Mouse (Mus musculus): ENCODE measurements at regions not wholly inside any gene's neighbourhood (a gene's known extent, or its start where the extent isn't known, plus 50 kb on each side); places are given as distances from the start of the nearest gene placed in this dataset.
A peak's percentile ranks its signal among the peaks of the same experiment; 100 is the strongest.
"Not testable (repeated sequence)": the region's sequence is repeated elsewhere in the genome, so short reads cannot be mapped to it uniquely, and the experiment has no call there.

- no peaks in the 10 kb centered on the region for H3K36me3 ChIP-seq
- no peak overlapping the region for H3K4me2 ChIP-seq
- no peak overlapping the region for H3K27ac ChIP-seq
- H3K27me3 ChIP-seq, result no peaks in the 10 kb centered on the region
- no peak for ATAC-seq (replicated peaks; ENCODE audit: insufficient number of reproducible peaks, insufficient read depth, low FRiP score, low read depth)
- H3K9ac ChIP-seq, result no peak overlapping the region
- no peaks in the 10 kb centered on the region for H3K9me3 ChIP-seq (replicated peaks)
- no peak overlapping the region for H3K4me3 ChIP-seq
- no peaks in the 10 kb centered on the region for H3K4me1 ChIP-seq (replicated peaks)
- WGBS, result 43% methylated on average over 3 of the region's 3 CpGs
Observed at GRCm38 (mm10) chr1:193505381-193505780, 135.3 kb upstream of the Camk1g start.

DNA sequence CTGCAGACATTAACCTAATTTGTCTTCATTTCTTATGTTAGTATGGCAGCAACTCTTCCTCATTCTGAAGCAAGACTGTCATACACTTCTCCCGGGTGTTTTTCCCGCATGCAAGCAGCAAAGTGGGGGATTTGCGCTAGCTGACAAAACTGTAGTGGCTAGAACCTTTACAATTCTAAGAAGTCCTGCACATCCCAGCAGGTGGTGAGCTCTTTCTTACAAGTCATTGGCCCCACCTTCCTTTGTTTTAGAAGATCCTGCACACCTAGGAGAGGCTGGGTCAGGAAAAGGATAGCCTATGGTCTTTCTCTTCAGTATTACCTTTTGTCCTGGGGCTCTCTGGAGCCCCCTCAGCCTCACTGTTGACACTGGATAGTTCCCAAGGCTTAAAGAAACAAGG, 134.5 kb upstream of the Camk1g start:
- no peak overlapping the region for H3K9ac ChIP-seq
- no peaks in the 10 kb centered on the region for H3K27me3 ChIP-seq
- no peaks in the 10 kb centered on the region for H3K9me3 ChIP-seq (replicated peaks)
- no peaks in the 10 kb centered on the region for H3K36me3 ChIP-seq
- no peak overlapping the region for H3K4me2 ChIP-seq
- no peak for ATAC-seq (replicated peaks; ENCODE audit: insufficient number of reproducible peaks, insufficient read depth, low FRiP score, low read depth)
- 65% methylated on average over 3 of the region's 3 CpGs for WGBS
- H3K27ac ChIP-seq, result no peak overlapping the region
- no peak overlapping the region for H3K4me3 ChIP-seq
- H3K4me1 ChIP-seq (replicated peaks), result no peaks in the 10 kb centered on the region

DNA sequence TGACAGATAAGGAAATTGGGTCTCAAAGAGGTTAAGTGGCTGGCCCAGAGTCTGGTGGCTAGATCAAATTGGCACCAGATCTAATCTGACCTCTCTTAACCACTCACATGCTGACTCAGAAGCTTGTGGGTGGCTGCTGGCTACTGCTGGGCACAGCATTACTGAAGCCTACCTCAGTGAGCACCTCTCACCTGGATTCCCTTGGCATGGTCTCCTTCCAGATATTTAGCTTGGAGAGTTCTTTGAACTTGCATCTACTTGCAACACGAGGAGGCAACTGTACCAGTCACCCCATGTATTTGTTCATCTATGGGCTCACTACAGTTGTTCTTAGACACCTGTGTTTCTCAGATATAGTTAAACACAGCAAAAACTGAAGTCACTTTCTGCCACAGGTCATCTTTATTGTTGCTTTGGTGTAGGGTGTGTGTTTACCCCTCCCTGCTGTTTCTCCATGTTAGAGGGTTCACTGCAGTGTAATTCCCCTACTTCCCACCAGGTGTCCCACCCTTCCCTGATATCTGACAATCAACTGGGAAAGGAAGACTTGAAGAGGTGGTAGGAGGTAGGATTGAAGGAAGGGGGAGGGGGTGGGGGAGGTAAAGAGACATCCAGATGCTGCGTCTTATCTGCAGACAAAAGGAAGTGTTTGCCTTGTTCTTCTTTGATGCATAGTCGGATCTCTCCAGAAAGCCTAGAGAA, 133.7 kb upstream of the Camk1g start:
- WGBS, result 34% methylated on average over 3 of the region's 3 CpGs
- H3K4me1 ChIP-seq (replicated peaks), result no peaks in the 10 kb centered on the region

DNA sequence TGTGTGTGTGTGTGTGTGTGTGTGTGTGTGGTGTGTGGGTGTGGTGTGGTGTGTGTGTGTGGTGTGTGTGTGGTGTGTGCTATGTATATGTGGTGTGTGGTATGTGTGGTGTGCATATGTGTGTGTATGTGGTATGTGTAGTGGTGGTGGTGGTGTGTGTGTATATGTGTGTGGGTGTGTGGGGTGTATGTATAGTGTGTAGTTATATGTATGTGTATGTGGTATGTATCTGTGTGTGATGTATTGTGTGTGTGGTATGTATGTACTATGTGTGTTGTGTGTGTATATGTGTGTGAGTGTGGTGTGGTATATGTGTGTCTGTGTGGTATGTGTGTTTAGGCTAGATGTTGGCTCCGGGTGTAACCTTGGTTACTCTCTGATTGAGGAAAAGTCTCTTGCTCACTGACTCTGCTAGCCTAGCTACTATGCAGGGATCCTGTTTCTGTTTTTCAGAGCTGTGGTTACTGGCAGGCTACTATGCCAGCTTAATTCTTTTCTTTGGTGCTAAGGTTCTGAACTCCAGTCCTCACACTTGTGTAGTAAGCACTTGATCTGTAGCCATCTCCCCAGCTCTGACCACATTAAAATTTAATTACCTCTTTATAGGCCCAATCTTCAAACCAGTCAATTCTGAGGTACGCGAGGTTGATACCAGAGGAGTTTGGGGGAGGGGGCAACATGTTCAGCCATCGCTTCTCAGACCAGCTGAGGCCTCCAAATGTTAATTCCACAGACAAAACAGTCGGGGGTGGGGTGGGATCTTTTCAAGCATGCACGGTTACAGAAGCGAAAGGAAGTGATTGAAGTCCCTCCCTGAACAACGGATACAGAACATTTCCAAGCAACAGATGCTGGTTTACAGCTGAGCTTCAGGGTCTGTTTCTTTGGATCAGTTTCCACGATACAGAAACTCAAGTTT, 126.4 kb upstream of the Camk1g start:
- no peaks in the 10 kb centered on the region for H3K27me3 ChIP-seq
- H3K4me1 ChIP-seq (replicated peaks), result no peaks in the 10 kb centered on the region
- no peaks in the 10 kb centered on the region for H3K9me3 ChIP-seq (replicated peaks)
- WGBS, result 67% methylated on average over 9 of the region's 9 CpGs
- no peak overlapping the region for H3K27ac ChIP-seq
- H3K4me2 ChIP-seq, result no peak overlapping the region
- H3K4me3 ChIP-seq, result no peak overlapping the region
- no peaks in the 10 kb centered on the region for H3K36me3 ChIP-seq
- ATAC-seq (replicated peaks; ENCODE audit: insufficient number of reproducible peaks, insufficient read depth, low FRiP score, low read depth), result no peak
- H3K9ac ChIP-seq, result no peak overlapping the region

More for the DNA sequence above, 133.7 kb upstream of the Camk1g start:
- Histone ChIP-seq H3K27ac (no peak overlapping the region), H3K36me3 (no peaks in the 10 kb centered on the region), H3K9me3 (replicated peaks) (no peaks in the 10 kb centered on the region), H3K4me3 (no peak overlapping the region), H3K27me3 (no peaks in the 10 kb centered on the region), H3K9ac (no peak overlapping the region), H3K4me2 (no peak overlapping the region)
- ATAC-seq (replicated peaks; ENCODE audit: insufficient number of reproducible peaks, insufficient read depth, low FRiP score, low read depth), result no peak

DNA sequence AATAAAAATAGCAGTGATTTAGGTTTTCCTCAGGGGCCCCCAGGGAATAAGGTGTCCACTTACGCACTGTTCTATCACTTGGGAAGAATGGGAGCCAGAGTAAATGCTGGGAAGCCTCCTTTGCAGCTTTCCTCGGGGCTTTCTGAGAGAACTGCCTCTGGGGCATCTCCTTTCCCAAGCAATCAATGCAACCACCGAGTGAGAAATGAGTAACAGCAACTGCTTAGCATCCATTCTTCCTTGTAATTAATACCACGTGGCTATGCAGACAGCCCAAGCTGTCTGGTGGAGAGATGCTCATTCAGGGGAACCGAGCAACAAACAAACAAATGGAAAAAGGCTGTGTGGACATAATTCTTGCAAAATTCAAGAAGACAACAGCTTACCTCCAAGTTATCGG, 117.9 kb upstream of the Camk1g start:
- Histone ChIP-seq H3K4me2 (no peak overlapping the region), H3K27me3 (no peaks in the 10 kb centered on the region), H3K36me3 (no peaks in the 10 kb centered on the region), H3K9ac (no peak overlapping the region), H3K4me3 (no peak overlapping the region), H3K27ac (no peak overlapping the region), H3K9me3 (replicated peaks) (no peaks in the 10 kb centered on the region), H3K4me1 (replicated peaks) (no peaks in the 10 kb centered on the region)
- 60% methylated on average over 6 of the region's 6 CpGs for WGBS
- no peak for ATAC-seq (replicated peaks; ENCODE audit: insufficient number of reproducible peaks, insufficient read depth, low FRiP score, low read depth)

DNA sequence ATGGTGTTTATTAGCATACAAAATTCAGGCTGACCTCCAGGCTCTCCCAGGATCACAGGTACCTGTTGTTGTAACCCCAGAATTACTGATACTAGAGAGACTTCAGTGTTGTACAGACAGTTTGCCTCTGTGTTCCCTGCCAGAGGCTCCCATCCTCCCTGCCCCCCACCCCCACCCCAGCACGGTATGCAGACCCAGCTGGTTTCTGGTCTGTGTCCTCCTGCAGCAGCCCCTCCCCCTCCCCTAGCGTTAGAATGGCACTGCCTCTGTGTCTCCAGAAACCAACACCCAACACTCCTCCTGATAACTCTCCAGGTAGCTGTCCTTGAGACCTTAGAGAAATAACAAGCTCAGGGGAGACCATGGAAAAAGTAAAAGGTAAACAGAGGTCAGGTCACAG, 116.6 kb upstream of the Camk1g start:
- not testable (repeated sequence) for H3K27me3 ChIP-seq; H3K4me3 ChIP-seq; H3K4me1 ChIP-seq (replicated peaks); H3K27ac ChIP-seq; ATAC-seq (replicated peaks; ENCODE audit: insufficient number of reproducible peaks, insufficient read depth, low FRiP score, low read depth); H3K4me2 ChIP-seq; H3K9me3 ChIP-seq (replicated peaks); H3K36me3 ChIP-seq; H3K9ac ChIP-seq
- WGBS, result 4% methylated on average over 2 of the region's 2 CpGs

GRCm38 (mm10) chr1:193484977-193485376, 114.9 kb upstream of the Camk1g start:
- H3K27ac ChIP-seq, result no peak overlapping the region
- H3K9ac ChIP-seq, result no peak overlapping the region
- H3K36me3 ChIP-seq, result no peaks in the 10 kb centered on the region
- no peaks in the 10 kb centered on the region for H3K9me3 ChIP-seq (replicated peaks)
- ATAC-seq (replicated peaks; ENCODE audit: insufficient number of reproducible peaks, insufficient read depth, low FRiP score, low read depth), result no peak
- WGBS, result 86% methylated on average over 11 of the region's 11 CpGs
- no peaks in the 10 kb centered on the region for H3K27me3 ChIP-seq
- no peak overlapping the region for H3K4me3 ChIP-seq
- H3K4me1 ChIP-seq (replicated peaks), result no peaks in the 10 kb centered on the region
- H3K4me2 ChIP-seq, result no peak overlapping the region

- no peak overlapping the region for H3K9ac ChIP-seq
- 71% methylated on average over 1 of the region's 1 CpGs for WGBS
- H3K4me2 ChIP-seq, result no peak overlapping the region
- no peak for ATAC-seq (replicated peaks; ENCODE audit: insufficient number of reproducible peaks, insufficient read depth, low FRiP score, low read depth)
- no peaks in the 10 kb centered on the region for H3K36me3 ChIP-seq
- no peaks in the 10 kb centered on the region for H3K27me3 ChIP-seq
- H3K27ac ChIP-seq, result no peak overlapping the region
- no peaks in the 10 kb centered on the region for H3K9me3 ChIP-seq (replicated peaks)
- H3K4me1 ChIP-seq (replicated peaks), result no peaks in the 10 kb centered on the region
- no peak overlapping the region for H3K4me3 ChIP-seq
Observed at GRCm38 (mm10) chr1:193477298-193477697, 107.2 kb upstream of the Camk1g start.

GRCm38 (mm10) chr1:193476805-193477204, 106.7 kb upstream of the Camk1g start:
- WGBS, result 88% methylated on average over 7 of the region's 7 CpGs
- Histone ChIP-seq H3K9me3 (replicated peaks) (no peaks in the 10 kb centered on the region), H3K9ac (no peak overlapping the region), H3K4me2 (no peak overlapping the region), H3K36me3 (no peaks in the 10 kb centered on the region), H3K27ac (no peak overlapping the region), H3K4me1 (replicated peaks) (no peaks in the 10 kb centered on the region), H3K4me3 (no peak overlapping the region), H3K27me3 (no peaks in the 10 kb centered on the region)
- no peak for ATAC-seq (replicated peaks; ENCODE audit: insufficient number of reproducible peaks, insufficient read depth, low FRiP score, low read depth)

GRCm38 (mm10) chr1:193466306-193466705, 96.2 kb upstream of the Camk1g start:
- no peak overlapping the region for H3K4me3 ChIP-seq
- no peak overlapping the region for H3K4me2 ChIP-seq
- H3K4me1 ChIP-seq (replicated peaks), result no peaks in the 10 kb centered on the region
- no peaks in the 10 kb centered on the region for H3K36me3 ChIP-seq
- no peaks in the 10 kb centered on the region for H3K27me3 ChIP-seq
- no peak overlapping the region for H3K27ac ChIP-seq
- H3K9me3 ChIP-seq (replicated peaks), result no peaks in the 10 kb centered on the region
- H3K9ac ChIP-seq, result no peak overlapping the region
- no peak for ATAC-seq (replicated peaks; ENCODE audit: insufficient number of reproducible peaks, insufficient read depth, low FRiP score, low read depth)

GRCm38 (mm10) chr1:193459735-193460134, 89.6 kb upstream of the Camk1g start:
- H3K9me3 ChIP-seq (replicated peaks), result no peaks in the 10 kb centered on the region
- ATAC-seq (replicated peaks; ENCODE audit: insufficient number of reproducible peaks, insufficient read depth, low FRiP score, low read depth), result 0 out of 2 replicates have a peak, but pooled peaks have one; percentile 31
- H3K36me3 ChIP-seq, result no peaks in the 10 kb centered on the region
- no peak overlapping the region for H3K4me3 ChIP-seq
- no peak overlapping the region for H3K27ac ChIP-seq
- WGBS, result 51% methylated on average over 5 of the region's 5 CpGs
- H3K4me2 ChIP-seq, result no peak overlapping the region
- no peaks in the 10 kb centered on the region for H3K27me3 ChIP-seq
- no peak overlapping the region for H3K9ac ChIP-seq
- peaks cover 10% of the 10 kb centered on the region for H3K4me1 ChIP-seq (replicated peaks)

DNA sequence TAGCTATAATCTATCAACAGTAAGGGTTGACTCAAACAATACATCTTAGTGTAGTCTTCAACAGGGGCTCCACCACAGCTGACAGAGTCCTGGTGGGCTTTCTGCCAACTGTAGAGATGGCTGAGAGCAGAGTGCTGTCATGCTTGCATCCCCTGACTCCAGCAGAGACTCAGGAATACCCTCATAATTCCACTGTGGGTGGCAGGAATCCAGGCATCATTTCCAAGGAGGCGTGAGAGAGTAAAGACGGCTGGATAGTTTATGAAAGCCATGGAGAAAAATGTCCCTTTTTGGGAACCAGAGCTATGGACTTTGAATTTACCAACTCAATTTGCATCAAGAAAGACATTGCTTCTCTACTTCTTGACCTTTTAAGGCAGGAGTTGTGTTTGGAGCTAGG, 87.8 kb upstream of the Camk1g start:
- 74% methylated on average over 2 of the region's 2 CpGs for WGBS
- ATAC-seq (replicated peaks; ENCODE audit: insufficient number of reproducible peaks, insufficient read depth, low FRiP score, low read depth), result no peak
- Histone ChIP-seq H3K27me3 (no peaks in the 10 kb centered on the region), H3K36me3 (no peaks in the 10 kb centered on the region), H3K9me3 (replicated peaks) (no peaks in the 10 kb centered on the region), H3K4me3 (no peak overlapping the region), H3K4me1 (replicated peaks) (peaks cover 16% of the 10 kb centered on the region), H3K27ac (no peak overlapping the region), H3K4me2 (no peak overlapping the region), H3K9ac (no peak overlapping the region)
